In the genomic region with DNA sequence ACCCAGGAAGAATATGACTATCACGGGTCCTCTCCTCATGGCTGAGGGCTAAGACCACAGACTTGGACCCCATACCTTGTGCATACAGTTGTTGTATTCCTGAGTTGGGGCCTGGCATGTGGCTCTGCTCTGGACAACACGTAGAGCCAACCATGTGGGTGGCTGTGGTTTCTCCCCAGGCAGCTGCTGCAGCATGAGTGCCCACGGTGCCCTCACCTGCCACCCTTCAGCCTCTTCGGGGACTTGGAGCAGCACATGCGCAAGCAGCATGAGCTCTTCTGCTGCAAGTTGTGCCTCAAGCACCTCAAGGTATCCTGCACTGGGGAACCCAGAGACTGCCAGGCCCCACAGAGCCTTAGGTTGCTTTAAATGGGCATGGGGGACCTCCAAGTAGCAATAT, we compare ENCODE assay signal across 22 mouse cellular contexts. TPM values are rescaled to one million over a fixed set of nuclear protein-coding genes. Genes with fewer than 3 reads are reported as not detected.
DNase-seq lines count a peak whose midpoint lies in the region; TF ChIP-seq lines count a peak whose summit lies in the region.
"Had no signal": no experiment of that assay in that cellular context is flagged by ENCODE, and none has a peak within 500 bp of the region (broad histone marks: within the 10 kb centered on the region; RNA-seq: fewer than 3 reads in every experiment).

No protein-coding gene starts in this region.

- H3ac ChIP-seq in myocyte (ENCODE audit: control insufficient read depth, insufficient read length), result no peak overlapping the region

- intact Hi-C loops in heart, postnatal 25 days (cut with DNase I), result loop anchor here (1.0 kb wide), 1 partner anchor 30 kb away; the partner anchor contains the start of gene Tbl3

- H3K4me1 ChIP-seq in E14TG2a.4 (replicated peaks; ENCODE audit: low read depth, low read length), result peaks cover 67% of the 10 kb centered on the region

- no peak overlapping the region for H3K4me2 ChIP-seq in myocyte (ENCODE audit: low read depth)
- H3K4me2 ChIP-seq: embryonic facial prominence, embryonic 13.5 days; embryonic facial prominence, embryonic 15.5 days; forebrain, embryonic 12.5 days had no signal

- H3K9me3 ChIP-seq in E14TG2a.4 (ENCODE audit: low read length), result no peaks in the 10 kb centered on the region
- H3K9me3 ChIP-seq: embryonic facial prominence, embryonic 13.5 days; embryonic facial prominence, embryonic 15.5 days; forebrain, embryonic 10.5 days; forebrain, embryonic 12.5 days had no signal

- H3K4me3 ChIP-seq in E14TG2a.4 (replicated peaks; ENCODE audit: low read length) (peak overlapping the region; percentile 49), myocyte (no peak overlapping the region)
- H3K4me3 ChIP-seq: embryonic facial prominence, embryonic 13.5 days; embryonic facial prominence, embryonic 15.5 days; erythroblast, embryonic 14.5 days; forebrain, embryonic 10.5 days; forebrain, embryonic 12.5 days had no signal

- peaks cover 77% of the 10 kb centered on the region for H3K36me3 ChIP-seq in E14TG2a.4 (ENCODE audit: insufficient read depth, low read length)
- H3K36me3 ChIP-seq in myocyte (ENCODE audit: control insufficient read depth, insufficient read depth), result peaks cover 6% of the 10 kb centered on the region

- H3K79me2 ChIP-seq in myocyte (ENCODE audit: control insufficient read depth, insufficient read depth), result peaks cover 42% of the 10 kb centered on the region

- TF ChIP-seq CTCF in E14TG2a.4 (conservative IDR thresholded peaks at IDR 0.05; ENCODE audit: low read length), result no peak

- H3K27me3 ChIP-seq in E14TG2a.4 (ENCODE audit: insufficient read depth, low read length) (no peaks in the 10 kb centered on the region), myocyte (ENCODE audit: control insufficient read depth, insufficient read depth, insufficient read length) (no peaks in the 10 kb centered on the region)
- H3K27me3 ChIP-seq: CH12.LX; embryonic facial prominence, embryonic 13.5 days; embryonic facial prominence, embryonic 15.5 days; forebrain, embryonic 12.5 days had no signal

- TF ChIP-seq POLR2A in myocyte (IDR thresholded peaks at IDR 0.05; ENCODE audit: insufficient read length, low read depth), result no peak

- peak; percentile 86 for DNase-seq in heart, adult 11 months
- no peak for DNase-seq in heart, postnatal 25 days (ENCODE audit: low spot score)
- no peak for DNase-seq in frontal cortex, adult 2 months (ENCODE audit: extremely low spot score in 1 of 2, low spot score in 1 of 2)
- DNase-seq: adrenal gland, adult 2 months; cerebellum, adult 9-11 months had no signal

TF ChIP-seq in myocyte, 11 proteins besides CTCF, POLR2A, EP300 and RAD21:
- peak in 2 of 3 experiments; percentile 87 to 95 for TF ChIP-seq MYOG (IDR thresholded peaks at IDR 0.05; ENCODE audit: control insufficient read depth in 1 of 3, insufficient read depth in 1 of 3, insufficient read length in 2 of 3, low read depth in 2 of 3)
- no peak for TF ChIP-seq E2F4 (IDR thresholded peaks at IDR 0.05; ENCODE audit: insufficient read depth)
- TF ChIP-seq CEBPB (IDR thresholded peaks at IDR 0.05; ENCODE audit: insufficient read depth, poor library complexity, severe bottlenecking), result no peak
- no peak for TF ChIP-seq MAX (IDR thresholded peaks at IDR 0.05; ENCODE audit: low read depth)
- no peak for TF ChIP-seq USF1 (IDR thresholded peaks at IDR 0.05; ENCODE audit: low read depth)
- no peak for TF ChIP-seq REST (IDR thresholded peaks at IDR 0.05; ENCODE audit: insufficient read depth, insufficient read length)
- peak in 2 of 3 experiments; percentile 71 to 93 for TF ChIP-seq MYOD1 (IDR thresholded peaks at IDR 0.05; ENCODE audit: control insufficient read depth in 1 of 3, insufficient read length in 2 of 3, low read depth in 2 of 3)
- peak; percentile 30 for TF ChIP-seq TCF3 (IDR thresholded peaks at IDR 0.05; ENCODE audit: insufficient read length, low read depth)

RNA-seq across cellular contexts. Expression of gene Zfp598, which starts 7.4 kb away (rescaled TPM):
- total RNA-seq in heart, postnatal 25 days (2021), result 10 to 100 TPM; 17.5 to 17.9 TPM
- polyA plus RNA-seq in myocyte (2012; fragmentation: generic; extraction: Trizol), result 49.7 TPM
- polyA plus RNA-seq in frontal cortex, adult 2 months (2012; rRNA removed), result 53.8 and 59.4 TPM in 2 replicates

RNA-seq across cellular contexts. Expression of gene Syngr3, which starts 12.9 kb away (rescaled TPM):
- not detected for total RNA-seq in heart, postnatal 25 days (2021)
- 0.29 TPM for polyA plus RNA-seq in myocyte (2012; fragmentation: generic; extraction: Trizol)
- polyA plus RNA-seq in frontal cortex, adult 2 months (2012; rRNA removed), result 170 and 183 TPM in 2 replicates
- total RNA-seq: common myeloid progenitor, adult 5-6 weeks had no signal
- polyA plus RNA-seq: erythroblast, embryonic 14.5 days had no signal

RNA-seq across cellular contexts. Expression of gene Npw, which starts 18.6 kb away (rescaled TPM):
- not detected for total RNA-seq in heart, postnatal 25 days (2021)
- not detected for polyA plus RNA-seq in myocyte (2012; fragmentation: generic; extraction: Trizol)
- 0.65 TPM in 1 of 2 replicates, not detected in the other for polyA plus RNA-seq in frontal cortex, adult 2 months (2012; rRNA removed)
- total RNA-seq: adrenal gland, adult 2 months; adrenal gland, postnatal 10 days; adrenal gland, postnatal 25 days; adrenal gland, postnatal 4 days; CH12.LX; MEL had no signal
- polyA plus RNA-seq: brain, embryonic 14.5 days; CD4-positive, CD25-positive, alpha-beta regulatory T cell, adult 4 months; erythroblast, embryonic 14.5 days; forebrain, embryonic 10.5 days; forebrain, embryonic 12.5 days; forebrain, embryonic 14.5 days; forebrain, embryonic 16.5 days had no signal

RNA-seq across cellular contexts. Expression of gene Gfer, which starts 19.1 kb away (rescaled TPM):
- total RNA-seq in heart, postnatal 25 days (2021), result 10 to 100 TPM; 21.9 to 22.1 TPM
- 47.7 TPM for polyA plus RNA-seq in myocyte (2012; fragmentation: generic; extraction: Trizol)
- polyA plus RNA-seq in frontal cortex, adult 2 months (2012; rRNA removed), result 22.6 and 24.1 TPM in 2 replicates

RNA-seq across cellular contexts. Expression of gene Noxo1, which starts 19.2 kb away (rescaled TPM):
- under 1 TPM; 0.50 to 0.55 TPM for total RNA-seq in heart, postnatal 25 days (2021)
- 0.54 TPM for polyA plus RNA-seq in myocyte (2012; fragmentation: generic; extraction: Trizol)
- 5.9 and 6.7 TPM in 2 replicates for polyA plus RNA-seq in frontal cortex, adult 2 months (2012; rRNA removed)

Comparison
In these comparisons a context has a peak if more than half of its experiments do, and no peak if none do; other contexts are left out.
1. RNA of gene Syngr3, which starts 12.9 kb away (polyA plus RNA-seq): 170 to 183 TPM in frontal cortex, adult 2 months; 0.29 TPM in myocyte (single experiment); every median in the first group is over 100 times any median in the second.